Mouse (Mus musculus): ENCODE data around the gene Pcdh15.

The Pcdh15 gene

DNA sequence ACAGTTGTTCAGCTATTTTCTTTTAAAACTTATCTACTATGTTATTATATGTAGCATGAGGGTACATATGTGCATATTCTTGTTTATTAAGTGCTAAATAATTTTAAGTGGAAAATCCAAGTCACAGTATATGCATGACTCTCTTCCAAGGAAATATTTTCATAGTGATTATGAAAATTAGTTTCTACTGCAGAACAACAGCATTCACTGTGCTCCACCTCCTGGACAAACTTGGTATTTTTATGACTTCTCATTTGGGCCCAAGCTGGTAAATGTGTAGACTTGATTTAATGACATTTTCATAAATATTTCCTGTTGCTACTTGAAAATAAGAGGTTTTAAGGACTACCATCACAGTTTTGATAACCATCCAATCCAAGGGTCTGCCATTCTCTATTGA is 1104.5 kb downstream of the Pcdh15 start:
- no peak for TF ChIP-seq GATA4 (IDR thresholded peaks at IDR 0.05; ENCODE audit: insufficient replicate concordance, low read length)

DNA sequence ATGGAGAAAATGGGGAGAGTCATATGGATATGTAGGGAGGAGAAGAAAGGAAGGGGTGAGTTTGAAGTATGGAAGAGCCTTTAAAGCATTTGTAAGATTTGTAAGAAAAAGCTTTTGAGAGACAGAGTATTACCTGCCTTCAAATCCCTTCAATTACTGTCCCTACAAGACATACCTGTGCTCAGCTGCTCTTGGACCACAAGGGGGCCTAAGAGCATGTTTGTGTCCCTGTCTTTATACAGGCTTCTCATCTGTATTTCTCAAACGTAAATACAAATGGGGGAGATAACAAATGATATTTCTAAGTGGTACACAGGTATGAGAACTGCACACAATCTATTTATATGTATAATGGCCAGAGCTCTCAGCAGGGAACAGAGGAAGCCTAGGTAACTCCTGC is 1118.1 kb downstream of the Pcdh15 start:
- no peak for TF ChIP-seq GATA4 (IDR thresholded peaks at IDR 0.05; ENCODE audit: insufficient replicate concordance, low read length)

DNA sequence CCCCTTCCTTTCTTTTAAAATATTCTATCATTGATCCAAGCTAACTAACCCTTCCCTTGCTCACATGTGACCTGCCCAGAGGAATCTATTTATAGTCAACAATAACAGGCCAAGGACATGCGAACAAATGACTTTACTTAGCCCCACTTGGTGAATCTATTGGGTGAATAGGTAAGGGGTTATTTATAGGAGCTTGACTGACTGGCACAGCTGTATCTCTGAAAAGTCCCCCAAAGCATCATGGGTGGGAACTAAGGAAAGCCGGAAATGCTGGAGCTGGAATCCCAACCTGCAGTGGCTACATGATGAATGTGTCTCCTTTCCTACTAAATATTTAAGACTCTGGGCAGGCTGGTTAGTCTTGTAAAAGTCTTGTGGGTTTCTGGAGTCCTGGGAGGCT is 1121.3 kb downstream of the Pcdh15 start:
- no peak for TF ChIP-seq GATA4 (IDR thresholded peaks at IDR 0.05; ENCODE audit: insufficient replicate concordance, low read length)

DNA sequence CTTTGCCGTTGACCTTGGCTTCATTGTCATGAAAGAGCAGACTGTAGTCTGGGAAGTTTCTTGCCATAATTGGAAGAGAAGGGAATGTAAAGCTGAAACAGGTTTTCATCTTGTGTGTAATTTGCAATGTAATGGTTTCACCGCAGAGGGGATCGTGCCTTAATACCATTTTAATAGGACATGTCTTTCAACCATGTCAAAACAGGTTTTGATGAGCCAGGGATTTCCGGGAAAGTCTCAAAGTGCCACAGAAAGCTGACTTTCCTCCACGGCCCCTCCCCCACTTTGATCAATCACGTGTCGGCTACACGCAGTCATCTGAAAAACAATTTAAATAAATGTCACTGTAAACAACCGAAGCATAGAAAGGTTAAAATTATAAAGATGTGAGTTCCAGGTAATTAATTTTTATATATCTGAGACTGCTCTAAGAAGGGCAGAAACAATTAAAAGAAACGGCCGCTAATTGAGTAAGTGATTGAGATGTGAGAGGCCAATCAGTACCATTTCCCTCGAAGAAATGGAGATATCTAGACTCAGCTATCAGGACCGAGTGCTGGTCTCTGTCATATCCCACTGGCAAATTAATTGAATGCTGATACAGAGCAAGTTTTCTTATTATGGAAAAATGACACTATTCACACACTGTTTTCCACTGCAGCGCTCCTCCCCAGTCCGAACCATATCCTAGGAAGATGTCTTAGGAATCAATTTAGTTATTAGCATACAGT is 1158.7 kb downstream of the Pcdh15 start:
- TF ChIP-seq GATA4 (IDR thresholded peaks at IDR 0.05; ENCODE audit: insufficient replicate concordance, low read length): no peak

DNA sequence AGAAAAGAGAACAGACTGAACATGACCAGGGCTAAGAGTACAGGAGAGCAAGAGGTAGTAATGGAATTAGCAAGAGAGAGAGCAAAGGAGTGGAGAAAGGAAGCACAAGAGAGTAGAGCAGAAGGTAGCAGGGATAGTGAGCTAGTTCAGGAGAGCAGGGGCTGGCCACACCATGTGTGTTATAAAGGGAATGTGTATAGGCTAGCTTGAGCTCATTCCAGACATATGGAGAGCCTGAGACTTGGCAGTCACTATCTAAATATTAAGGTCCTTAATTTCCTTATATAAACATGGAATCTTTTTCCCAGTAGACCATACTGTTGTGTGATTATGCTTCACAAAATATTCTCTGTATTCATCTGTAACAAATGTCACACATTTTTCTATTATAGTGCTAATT is 1159.5 kb downstream of the Pcdh15 start:
- no peak for TF ChIP-seq GATA4 (IDR thresholded peaks at IDR 0.05; ENCODE audit: insufficient replicate concordance, low read length)

DNA sequence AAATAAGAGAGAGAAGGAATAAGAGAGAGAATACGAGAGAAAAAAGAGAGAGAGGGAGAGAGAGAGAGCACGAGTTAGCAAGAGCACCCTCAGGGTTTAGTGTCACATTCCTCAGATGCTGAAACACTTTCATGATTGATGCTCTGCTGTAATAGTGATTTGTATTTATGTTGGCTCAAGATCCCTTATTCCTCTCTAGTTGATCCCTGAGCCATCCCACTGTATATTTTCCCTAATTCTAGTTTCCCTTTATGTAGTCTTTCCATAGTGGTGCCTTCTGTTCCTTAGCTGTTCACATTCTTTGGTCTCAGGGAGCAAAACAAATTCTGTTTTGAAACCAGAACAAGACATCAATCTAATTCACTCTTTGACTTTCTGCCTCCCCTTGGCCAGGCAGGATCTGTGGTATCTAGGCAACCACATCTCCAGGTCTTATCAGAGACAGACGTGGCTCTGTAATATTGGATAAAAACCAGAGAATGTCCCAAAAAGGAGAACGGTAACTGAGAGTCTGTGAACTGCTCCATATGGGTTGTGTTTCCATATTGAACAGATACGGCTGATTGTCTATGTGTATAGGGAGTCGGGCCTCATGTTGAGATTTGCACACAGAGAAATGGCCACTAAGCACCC is 1170.6 kb downstream of the Pcdh15 start:
- no peak for TF ChIP-seq GATA4 (IDR thresholded peaks at IDR 0.05; ENCODE audit: insufficient replicate concordance, low read length)

DNA sequence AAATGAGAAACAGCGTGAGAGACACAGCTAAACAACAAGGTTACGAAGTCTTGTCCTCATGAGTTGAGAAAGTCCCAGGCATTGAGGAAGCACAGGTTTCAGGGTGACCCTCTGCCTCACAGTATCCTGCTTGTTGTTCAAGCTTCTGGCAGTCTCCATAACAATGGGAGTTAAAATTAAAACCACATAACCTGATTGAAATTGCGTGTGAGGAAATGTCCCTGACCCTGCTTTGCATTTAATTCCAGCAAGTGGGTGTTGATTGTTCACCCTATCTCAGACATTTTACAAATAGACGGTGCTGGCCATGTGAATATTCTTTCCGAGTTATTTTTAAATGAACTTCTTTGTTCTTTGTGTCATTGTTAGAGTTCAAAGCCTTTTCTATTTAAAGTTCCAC is 1171.8 kb downstream of the Pcdh15 start:
- no peak for TF ChIP-seq GATA4 (IDR thresholded peaks at IDR 0.05; ENCODE audit: insufficient replicate concordance, low read length)

DNA sequence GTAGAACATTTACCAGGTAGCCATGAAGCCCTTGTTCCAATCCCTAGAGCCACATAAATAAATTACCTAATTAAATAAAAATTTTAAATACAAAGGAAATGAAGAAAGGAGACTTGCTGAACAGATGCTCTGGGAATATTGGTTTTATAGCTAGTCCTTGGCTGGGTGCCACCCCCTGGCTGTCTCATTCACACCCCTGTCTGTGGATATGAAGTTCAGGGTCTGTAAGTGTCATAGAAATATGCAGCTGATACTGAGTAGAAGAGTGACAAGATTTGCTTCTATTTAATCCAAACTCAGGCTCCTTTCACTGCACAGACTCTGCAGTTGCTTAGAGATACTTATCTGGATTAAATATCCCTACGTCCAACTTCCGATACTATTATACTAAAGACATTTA is 1205.0 kb downstream of the Pcdh15 start:
- no peak for TF ChIP-seq GATA4 (IDR thresholded peaks at IDR 0.05; ENCODE audit: insufficient replicate concordance, low read length)

DNA sequence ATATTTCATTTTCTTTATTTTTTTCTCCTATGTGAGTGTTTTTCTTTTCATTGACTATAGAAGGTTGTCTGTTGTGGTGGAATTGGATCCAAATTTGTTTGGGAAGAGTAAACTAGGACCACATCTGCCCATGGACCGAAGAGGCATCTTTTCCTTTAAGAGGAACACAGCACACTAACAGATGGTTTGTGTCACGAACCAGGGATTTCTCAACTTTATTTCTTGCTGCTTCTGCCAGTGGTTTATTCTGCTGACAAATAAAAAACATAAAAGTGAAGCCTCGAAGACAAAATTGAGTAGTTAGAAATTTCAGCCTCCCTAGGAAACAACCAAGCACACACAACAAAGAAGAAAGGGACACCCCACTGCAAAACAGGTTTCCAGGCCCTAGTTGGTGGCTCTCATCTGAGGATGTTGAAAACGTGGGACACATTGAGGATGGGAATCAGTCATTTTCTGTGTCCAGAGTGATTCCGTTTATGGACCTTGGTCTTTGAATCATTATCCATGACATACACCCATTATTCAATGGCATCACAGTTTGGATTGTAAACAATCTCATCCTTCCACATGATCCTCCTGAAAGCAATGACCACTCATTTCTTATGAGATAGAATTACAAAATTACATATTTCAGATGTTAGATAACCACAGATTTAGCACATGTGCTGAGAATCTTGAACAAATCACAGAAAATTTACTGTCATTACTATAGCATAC is 1206.5 kb downstream of the Pcdh15 start:
- TF ChIP-seq GATA4 (IDR thresholded peaks at IDR 0.05; ENCODE audit: insufficient replicate concordance, low read length): no peak

DNA sequence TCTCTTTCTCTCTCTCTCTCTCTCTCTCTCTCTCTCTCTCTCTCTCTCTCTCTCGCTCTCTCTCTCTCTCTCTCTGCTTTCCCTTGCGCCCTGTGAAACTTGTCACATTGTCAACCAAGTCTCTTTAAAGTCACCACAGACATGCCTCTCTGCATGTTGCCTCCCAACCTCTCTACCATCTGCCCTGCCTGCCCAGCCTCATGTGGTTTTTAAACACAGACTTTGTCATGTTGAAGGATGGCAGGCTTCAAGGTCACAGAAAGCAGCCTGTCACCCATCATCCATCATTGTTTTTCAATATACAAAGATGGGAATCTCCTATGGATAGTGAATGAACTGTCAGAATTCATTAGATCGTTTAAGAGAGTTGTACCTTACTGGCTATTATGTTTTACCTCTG is 1207.9 kb downstream of the Pcdh15 start:
- TF ChIP-seq GATA4 (IDR thresholded peaks at IDR 0.05; ENCODE audit: insufficient replicate concordance, low read length): no peak

DNA sequence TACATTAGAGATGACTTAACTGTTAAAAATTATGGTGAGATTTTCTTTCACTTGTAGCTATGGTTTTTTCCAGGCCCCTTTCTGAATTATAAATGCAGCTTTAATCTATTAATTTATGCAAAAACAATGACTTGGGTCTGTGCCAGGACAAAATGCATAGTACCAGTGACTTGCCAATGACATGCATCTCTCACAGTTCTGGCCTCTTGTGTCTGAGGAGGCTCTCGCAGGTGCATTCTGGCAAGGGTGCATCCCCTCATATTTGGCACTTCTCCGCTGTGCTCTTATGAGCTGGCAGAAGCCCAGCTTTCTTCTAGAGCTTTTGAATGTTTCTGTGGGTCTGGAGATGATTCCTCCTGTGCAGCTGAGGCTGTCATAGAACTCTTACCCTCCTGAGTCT is 1216.9 kb downstream of the Pcdh15 start:
- TF ChIP-seq GATA4 (IDR thresholded peaks at IDR 0.05; ENCODE audit: insufficient replicate concordance, low read length): no peak

DNA sequence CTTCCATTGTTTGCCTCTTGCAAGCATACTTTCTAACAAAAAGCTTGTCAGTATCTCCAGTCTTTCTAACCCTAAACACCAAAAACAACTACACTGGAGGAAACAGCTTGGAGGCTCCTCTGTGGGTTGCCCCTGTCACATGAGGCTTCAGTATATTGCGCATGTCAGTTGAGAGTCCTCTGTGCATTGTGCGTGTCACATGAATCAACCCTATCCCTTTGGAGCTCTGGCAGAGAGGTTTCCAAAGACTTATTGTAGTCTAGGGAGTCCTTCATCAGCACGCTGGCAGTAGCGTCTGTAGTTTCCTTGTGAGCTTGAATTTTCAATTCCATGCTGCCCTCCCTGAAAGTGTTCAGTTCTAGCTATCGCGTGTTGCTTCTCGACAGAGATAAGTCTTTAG is 1236.3 kb downstream of the Pcdh15 start:
- no peak for TF ChIP-seq GATA4 (IDR thresholded peaks at IDR 0.05; ENCODE audit: insufficient replicate concordance, low read length)

DNA sequence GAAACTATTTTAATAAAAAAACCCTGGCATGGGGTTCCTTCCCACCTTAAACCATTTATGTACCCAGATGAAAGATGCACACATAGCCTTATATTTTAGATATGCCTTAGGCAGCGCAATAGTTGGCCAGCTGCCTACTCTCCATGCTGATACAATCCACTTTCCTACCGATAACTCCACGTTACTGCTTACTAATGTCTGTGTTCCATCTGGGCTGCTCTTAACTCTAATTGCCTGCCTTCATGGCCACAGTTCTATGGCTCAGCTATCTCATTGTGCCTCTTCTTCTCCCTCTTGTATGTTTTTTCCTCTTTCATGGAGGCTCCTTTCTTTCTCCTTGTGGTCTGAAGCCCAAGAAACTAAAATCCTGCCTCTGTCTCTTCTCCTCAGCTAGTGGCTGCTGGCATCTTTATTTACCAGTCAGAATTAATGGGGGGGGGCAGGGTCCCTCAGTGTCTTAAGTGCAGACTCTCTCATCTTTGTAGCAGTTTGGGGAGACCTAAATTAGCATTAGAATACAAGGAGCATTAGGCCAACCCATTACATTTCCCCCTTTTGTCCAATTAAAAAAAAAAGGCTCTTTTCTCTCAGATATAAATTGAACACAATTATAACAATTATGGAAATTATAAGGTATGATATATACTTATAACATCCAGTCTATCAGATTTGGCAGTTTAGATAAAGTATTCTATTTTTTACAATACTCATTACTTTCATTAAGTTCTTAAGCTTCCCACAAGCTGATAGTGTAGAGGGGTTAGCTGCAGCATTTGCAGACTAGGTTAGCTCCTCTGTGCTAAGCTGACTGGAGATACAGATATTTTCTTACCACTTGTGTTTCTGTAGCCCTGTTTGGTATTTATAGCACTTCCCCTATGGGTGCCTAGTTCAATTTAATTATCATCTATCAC is 1240.4 kb downstream of the Pcdh15 start:
- TF ChIP-seq GATA4 (IDR thresholded peaks at IDR 0.05; ENCODE audit: insufficient replicate concordance, low read length): no peak

DNA sequence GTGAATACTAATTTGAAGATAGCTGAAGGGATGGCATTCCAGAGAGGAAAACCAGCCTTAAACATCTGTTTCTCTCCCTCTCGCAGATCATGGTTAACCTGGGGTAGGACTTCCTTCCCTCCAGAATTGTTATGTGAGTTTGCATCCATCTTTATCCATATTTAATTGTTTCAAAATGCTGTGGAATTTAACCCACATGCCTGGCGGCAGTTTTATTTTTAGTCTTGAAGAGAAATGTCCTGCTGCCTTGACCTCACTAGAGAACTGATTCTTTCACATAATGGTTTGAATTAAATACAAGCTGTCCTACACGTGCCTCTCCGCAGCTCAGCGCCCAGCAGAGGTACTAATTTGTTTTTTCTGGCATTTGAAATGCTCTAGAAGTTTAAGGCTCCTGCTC is 1260.4 kb downstream of the Pcdh15 start:
- no peak for TF ChIP-seq GATA4 (IDR thresholded peaks at IDR 0.05; ENCODE audit: insufficient replicate concordance, low read length)

DNA sequence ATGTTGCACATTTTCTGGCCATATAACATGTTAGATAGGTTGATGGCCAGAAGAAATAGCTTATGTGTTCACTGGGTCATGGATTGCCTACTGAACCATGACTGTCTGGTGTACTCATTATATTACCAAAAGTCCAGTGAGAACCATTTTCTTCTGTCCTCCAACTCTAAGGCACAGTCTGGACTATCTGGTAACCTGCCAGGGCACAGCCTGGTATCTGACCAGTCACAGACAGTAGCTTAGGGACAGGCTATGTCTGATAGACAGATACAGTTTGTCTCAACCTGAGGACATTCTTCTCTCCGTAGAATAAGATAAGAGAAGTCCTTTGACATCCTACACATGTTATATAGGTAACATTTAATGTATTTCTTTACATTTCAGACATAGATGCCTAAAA is 1279.6 kb downstream of the Pcdh15 start:
- TF ChIP-seq GATA4 (IDR thresholded peaks at IDR 0.05; ENCODE audit: insufficient replicate concordance, low read length): no peak

Data from liver, adult (tissue).